Mouse (Mus musculus) lung, adult 2 months (tissue): Measurements from ENCODE around the gene Ddi2.

Source experiments
- CTCF ChIP-seq: fragments of 200-500 bp; IDR thresholded peaks from 2 replicates; pipeline ENCODE4 v1.5.1; 2011; ENCODE audit warnings: mild to moderate bottlenecking, low read length, control low read depth; ENCODE audit not compliant: insufficient read depth
- POLR2A ChIP-seq: fragments of 200-500 bp; IDR thresholded peaks from 2 replicates; pipeline ENCODE4 v1.6.1; 2011; ENCODE audit warnings: low read depth, mild to moderate bottlenecking, control low read depth, low read length, borderline replicate concordance; ENCODE audit errors: extremely low read depth

DNA sequence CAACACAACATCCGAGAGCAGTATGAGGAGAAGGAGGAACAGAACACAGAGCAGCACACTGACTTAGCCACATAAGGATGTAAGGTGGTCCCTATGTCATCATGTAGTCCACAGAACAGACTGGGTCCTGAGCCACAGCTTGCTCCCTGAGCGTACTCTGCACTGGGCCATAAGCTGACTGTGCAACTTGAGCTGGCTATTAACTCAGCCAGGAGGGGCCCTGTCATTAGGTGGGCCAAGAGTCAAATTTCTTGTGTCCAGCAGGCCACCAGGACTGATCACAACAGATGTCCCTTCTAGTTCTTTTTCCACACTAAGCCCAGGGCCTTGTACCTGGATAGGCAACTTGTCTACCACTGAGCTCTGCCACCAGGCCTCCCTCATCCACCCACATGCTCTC is 8.2 kb downstream of the Ddi2 start:
- TF ChIP-seq POLR2A (no peak), CTCF (no peak)
